Mouse (Mus musculus): ENCODE results near the gene Capn1. TPM values are rescaled to one million over a fixed set of nuclear protein-coding genes. Genes with fewer than 3 reads are reported as not detected.
A peak's percentile ranks its signal among the peaks of the same experiment; 100 is the strongest.
"Not testable (repeated sequence)": the region's sequence is repeated elsewhere in the genome, so short reads cannot be mapped to it uniquely, and the experiment has no call there.

The Capn1 gene
- polyA plus RNA-seq, 1 experiment: 129 TPM

- WGBS: under 1% methylated on average over 44 of the region's 44 CpGs
- H3K27ac ChIP-seq (ENCODE audit: insufficient read depth, low read depth, low read length): peak overlapping the region; percentile 98
- TF ChIP-seq POLR2A (IDR thresholded peaks at IDR 0.05; ENCODE audit: low read depth, low read length) (no peak), CTCF (IDR thresholded peaks at IDR 0.05; ENCODE audit: extremely low read depth, insufficient read length, insufficient replicate concordance, low read depth, low read length) (no peak)
- H3K27me3 ChIP-seq (ENCODE audit: control insufficient read depth, insufficient read depth, low read length): no peaks in the 10 kb centered on the region
- H3K36me3 ChIP-seq (ENCODE audit: control insufficient read depth, insufficient read depth, low read length): peaks cover 42% of the 10 kb centered on the region
- H3K4me3 ChIP-seq (ENCODE audit: low read depth, low read length): peak overlapping the region; percentile 73
- peaks cover 7% of the 10 kb centered on the region for H3K4me1 ChIP-seq (ENCODE audit: control insufficient read depth, insufficient read depth, insufficient read length, low read length)
These were observed 31.6 kb upstream of the Capn1 start for GRCm38 (mm10) chr19:6047154-6047898.

- WGBS: under 1% methylated on average over 65 of the region's 65 CpGs
These were observed 30.8 kb upstream of the Capn1 start, which contains the start of gene Syvn1 for GRCm38 (mm10) chr19:6046294-6047153. Gene Syvn1 (plus strand): TSS chr19:6046576.

GRCm38 (mm10) chr19:6045366-6046293 is 29.9 kb upstream of the Capn1 start:
- H3K36me3 ChIP-seq (ENCODE audit: control insufficient read depth, insufficient read depth, low read length): peaks cover 25% of the 10 kb centered on the region
- peak overlapping the region; percentile 73 for H3K4me3 ChIP-seq (ENCODE audit: low read depth, low read length)
- 8% methylated on average over 20 of the region's 20 CpGs for WGBS
- H3K4me1 ChIP-seq (ENCODE audit: control insufficient read depth, insufficient read depth, insufficient read length, low read length): peaks cover 7% of the 10 kb centered on the region
- TF ChIP-seq CTCF (IDR thresholded peaks at IDR 0.05; ENCODE audit: extremely low read depth, insufficient read length, insufficient replicate concordance, low read depth, low read length) (no peak), POLR2A (IDR thresholded peaks at IDR 0.05; ENCODE audit: low read depth, low read length) (no peak)
- H3K27ac ChIP-seq (ENCODE audit: insufficient read depth, low read depth, low read length): peak overlapping the region; percentile 99
- H3K27me3 ChIP-seq (ENCODE audit: control insufficient read depth, insufficient read depth, low read length): no peaks in the 10 kb centered on the region

More at GRCm38 (mm10) chr19:6046294-6047153, 30.8 kb upstream of the Capn1 start, which contains the start of gene Syvn1:
- Histone ChIP-seq H3K4me1 (ENCODE audit: control insufficient read depth, insufficient read depth, insufficient read length, low read length) (peaks cover 7% of the 10 kb centered on the region), H3K36me3 (ENCODE audit: control insufficient read depth, insufficient read depth, low read length) (peaks cover 34% of the 10 kb centered on the region), H3K27ac (ENCODE audit: insufficient read depth, low read depth, low read length) (peak within 1 kb of the TSS; percentile 99), H3K4me3 (ENCODE audit: low read depth, low read length) (peak within 1 kb of the TSS; percentile 73), H3K27me3 (ENCODE audit: control insufficient read depth, insufficient read depth, low read length) (no peaks in the 10 kb centered on the region)
- TF ChIP-seq CTCF (IDR thresholded peaks at IDR 0.05; ENCODE audit: extremely low read depth, insufficient read length, insufficient replicate concordance, low read depth, low read length): no peak
- peak; percentile 59; the same call in 1 of the 2 replicates for TF ChIP-seq POLR2A (IDR thresholded peaks at IDR 0.05; ENCODE audit: low read depth, low read length)

- 23% methylated on average over 4 of the region's 4 CpGs for WGBS
- H3K27ac ChIP-seq (ENCODE audit: insufficient read depth, low read depth, low read length); H3K4me3 ChIP-seq (ENCODE audit: low read depth, low read length); H3K27me3 ChIP-seq (ENCODE audit: control insufficient read depth, insufficient read depth, low read length); H3K4me1 ChIP-seq (ENCODE audit: control insufficient read depth, insufficient read depth, insufficient read length, low read length); H3K36me3 ChIP-seq (ENCODE audit: control insufficient read depth, insufficient read depth, low read length): not testable (repeated sequence)
These were observed 28.4 kb upstream of the Capn1 start for GRCm38 (mm10) chr19:6044102-6044501.

- 63% methylated on average over 9 of the region's 9 CpGs for WGBS
- peaks cover 7% of the 10 kb centered on the region; the same call in 1 of the 2 replicates for H3K4me1 ChIP-seq (ENCODE audit: control insufficient read depth, insufficient read depth, insufficient read length, low read length)
- TF ChIP-seq POLR2A (IDR thresholded peaks at IDR 0.05; ENCODE audit: low read depth, low read length) (no peak), CTCF (IDR thresholded peaks at IDR 0.05; ENCODE audit: extremely low read depth, insufficient read length, insufficient replicate concordance, low read depth, low read length) (no peak)
- H3K4me3 ChIP-seq (ENCODE audit: low read depth, low read length): no peak overlapping the region
- no peaks in the 10 kb centered on the region for H3K36me3 ChIP-seq (ENCODE audit: control insufficient read depth, insufficient read depth, low read length)
- H3K27ac ChIP-seq (ENCODE audit: insufficient read depth, low read depth, low read length): no peak overlapping the region
- no peaks in the 10 kb centered on the region for H3K27me3 ChIP-seq (ENCODE audit: control insufficient read depth, insufficient read depth, low read length)
These were observed 26.6 kb upstream of the Capn1 start for GRCm38 (mm10) chr19:6042293-6042692.

- H3K4me1 ChIP-seq (ENCODE audit: control insufficient read depth, insufficient read depth, insufficient read length, low read length): peaks cover 21% of the 10 kb centered on the region
- no peaks in the 10 kb centered on the region for H3K27me3 ChIP-seq (ENCODE audit: control insufficient read depth, insufficient read depth, low read length)
- no peak for TF ChIP-seq POLR2A (IDR thresholded peaks at IDR 0.05; ENCODE audit: low read depth, low read length)
- TF ChIP-seq CTCF (IDR thresholded peaks at IDR 0.05; ENCODE audit: extremely low read depth, insufficient read length, insufficient replicate concordance, low read depth, low read length): no peak
- H3K36me3 ChIP-seq (ENCODE audit: control insufficient read depth, insufficient read depth, low read length): no peaks in the 10 kb centered on the region
- H3K27ac ChIP-seq (ENCODE audit: insufficient read depth, low read depth, low read length): no peak overlapping the region
- no peak overlapping the region for H3K4me3 ChIP-seq (ENCODE audit: low read depth, low read length)
These were observed 24.3 kb upstream of the Capn1 start for GRCm38 (mm10) chr19:6040002-6040401.

Data from small intestine, adult 2 months (tissue).